ENCODE assay signal across 8 mouse cellular contexts in genomic region chr11:94564437-94565150, GRCm38 (mm10). TPM values are rescaled to one million over a fixed set of nuclear protein-coding genes. Genes with fewer than 3 reads are reported as not detected.
A peak's percentile ranks its signal among the peaks of the same experiment; 100 is the strongest.
DNase-seq lines count a peak whose midpoint lies in the region; ATAC-seq lines count a peak whose summit lies in the region.

Gene Chad, plus strand, starts transcription at chr11:94565047.

- H3K4me1 ChIP-seq in embryonic facial prominence, embryonic 13.5 days: peaks cover 22% of the 10 kb centered on the region

- 4% methylated on average over 35 of the region's 35 CpGs for whole genome bisulfite sequencing in embryonic facial prominence, embryonic 13.5 days

- peak; percentile 61 for DNase-seq in right cerebral cortex, postnatal 14 days
- no peak for DNase-seq in right cerebral cortex, adult 18-20 months
- peak; percentile 54 to 69 for DNase-seq in heart, postnatal 14 days
- DNase-seq in kidney, postnatal 25 days: peak; percentile 63 to 73
- peak; percentile 48 to 50 for DNase-seq in spleen, postnatal 36 days (ENCODE audit: low spot score in 2 of 2)
- no peak for DNase-seq in layer of hippocampus, adult 18-20 months (ENCODE audit: low spot score in 2 of 2)

- H3K4me2 ChIP-seq in embryonic facial prominence, embryonic 13.5 days: peak within 1 kb of the TSS; percentile 56

- no peak for ATAC-seq in embryonic facial prominence, embryonic 13.5 days (ENCODE audit: insufficient number of reproducible peaks, insufficient read depth, low FRiP score, low TSS enrichment, low read depth)
- peak; percentile 90 for ATAC-seq in megakaryocyte, adult 5-6 weeks (ENCODE audit: poor library complexity, severe bottlenecking)

- H3K9ac ChIP-seq in embryonic facial prominence, embryonic 13.5 days: peak within 1 kb of the TSS; percentile 55

- H3K9me3 ChIP-seq in embryonic facial prominence, embryonic 13.5 days: no peaks in the 10 kb centered on the region

- H3K27me3 ChIP-seq in embryonic facial prominence, embryonic 13.5 days: peaks cover 33% of the 10 kb centered on the region

- peaks cover 19% of the 10 kb centered on the region for H3K36me3 ChIP-seq in embryonic facial prominence, embryonic 13.5 days

- H3K4me3 ChIP-seq in embryonic facial prominence, embryonic 13.5 days: peak within 1 kb of the TSS; percentile 32

- intact Hi-C loops in heart, postnatal 14 days (cut with DNase I): no loop called here

- peak within 1 kb of the TSS; percentile 49; the same call in 1 of the 2 replicates for H3K27ac ChIP-seq in embryonic facial prominence, embryonic 13.5 days

RNA-seq across cellular contexts. Expression of gene Chad, which starts in this region (rescaled TPM):
- polyA plus RNA-seq in embryonic facial prominence, embryonic 13.5 days (2015; fragmentation: Nextera tagmentation; extraction: Ambion mirVana): 7.1 and 8.4 TPM in 2 replicates
- total RNA-seq in heart, postnatal 14 days (2021): 1 to 10 TPM in 1 of 2 experiments, under 1 TPM in 1; 0.22 to 2.4 TPM
- not detected in 2 replicates for total RNA-seq in megakaryocyte, adult 5-6 weeks (2015)
- total RNA-seq in megakaryocyte, adult 5-6 weeks (2017): not detected in 2 replicates
- under 1 TPM; 0.30 to 0.58 TPM for total RNA-seq in layer of hippocampus, adult 18-20 months (2021)

Comparison
In these comparisons a context has a peak if more than half of its experiments do, and no peak if none do; other contexts are left out.
1. DNase-seq: peak in right cerebral cortex, postnatal 14 days (single experiment), heart, postnatal 14 days (2 of 2), kidney, postnatal 25 days (2 of 2) and spleen, postnatal 36 days (2 of 2); none in right cerebral cortex, adult 18-20 months (single experiment) and layer of hippocampus, adult 18-20 months (0 of 2).
2. Peak in ATAC-seq in megakaryocyte, adult 5-6 weeks; RNA of the gene not detected or under 1 TPM.